Mouse (Mus musculus) erythroblast, adult 5-6 weeks (primary cell): Measurements from ENCODE around the gene Rps6kb2. TPM values are rescaled to one million over a fixed set of nuclear protein-coding genes. Genes with fewer than 3 reads are reported as not detected.
"Not testable (repeated sequence)": the region's sequence is repeated elsewhere in the genome, so short reads cannot be mapped to it uniquely, and the experiment has no call there.

Experiments
- ATAC-seq: replicated peaks from 2 replicates; pipeline ENCODE4 v1.8.0; 2016; ENCODE audit warnings: moderate number of reproducible peaks, mild to moderate bottlenecking, moderate TSS enrichment, inconsistent platforms; ENCODE audit not compliant: poor library complexity, low FRiP score, severe bottlenecking
- total RNA-seq, 2 experiments: library from RNA; stranded (forward) in 1 of 2; stranded (reverse) in 1 of 2; fragments of 150-400 nt in 1 of 2; fragments of 200-764, 138-1000 nt in 1 of 2; gene quantifications; 2 replicates each; pipeline versions ENCODE4 v1.2.3 to v1.2.4; 2015 to 2017; ENCODE audit warnings: low replicate concordance in 2 of 2

Rps6kb2 gene
- total RNA-seq, 2 experiments from 2014 or later = 7.1 to 23.9 TPM

DNA sequence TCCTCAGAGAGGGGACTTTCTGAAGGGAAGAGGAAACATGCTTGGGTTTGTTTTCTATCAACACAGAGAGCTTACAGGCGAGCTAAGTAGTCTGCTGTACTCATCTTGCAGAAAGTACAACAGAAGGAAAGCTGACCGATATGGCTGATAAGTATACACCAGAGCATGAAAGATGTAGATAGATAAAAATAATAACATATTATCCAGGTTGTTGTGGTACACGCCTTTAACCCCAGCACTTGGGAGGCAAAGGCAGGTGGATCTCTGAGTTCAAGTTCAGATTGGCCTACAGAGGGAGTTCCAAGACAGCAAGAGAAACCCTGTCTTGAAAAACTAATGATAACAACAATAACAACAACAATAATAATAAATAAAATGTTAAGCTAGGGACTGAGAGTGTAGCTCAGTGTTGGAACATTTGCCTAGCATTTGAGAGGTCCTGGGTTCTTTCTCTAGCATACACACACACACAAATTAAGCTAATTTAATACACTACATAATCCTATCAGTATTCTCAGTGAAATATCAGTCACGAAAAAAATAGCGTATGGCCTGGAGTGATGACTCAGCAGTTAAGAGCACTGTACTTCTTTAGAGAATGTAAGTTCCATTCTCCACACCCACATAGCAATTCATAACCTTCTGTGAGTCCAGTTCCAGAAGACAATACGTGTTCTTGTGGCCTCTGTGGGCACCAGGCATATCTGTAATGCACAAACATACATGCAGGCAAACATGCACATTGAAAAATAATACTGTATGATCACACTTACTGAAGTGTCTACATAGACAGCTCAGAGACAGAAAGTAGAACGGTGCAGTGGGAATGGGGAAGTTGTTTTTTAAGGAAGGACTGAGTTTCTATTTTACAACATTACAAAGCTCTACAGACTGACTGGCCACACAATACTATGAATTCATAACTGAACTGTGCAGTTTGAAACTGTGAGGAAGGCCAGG is 40.5 kb downstream of the Rps6kb2 start:
- ATAC-seq = no peak

DNA sequence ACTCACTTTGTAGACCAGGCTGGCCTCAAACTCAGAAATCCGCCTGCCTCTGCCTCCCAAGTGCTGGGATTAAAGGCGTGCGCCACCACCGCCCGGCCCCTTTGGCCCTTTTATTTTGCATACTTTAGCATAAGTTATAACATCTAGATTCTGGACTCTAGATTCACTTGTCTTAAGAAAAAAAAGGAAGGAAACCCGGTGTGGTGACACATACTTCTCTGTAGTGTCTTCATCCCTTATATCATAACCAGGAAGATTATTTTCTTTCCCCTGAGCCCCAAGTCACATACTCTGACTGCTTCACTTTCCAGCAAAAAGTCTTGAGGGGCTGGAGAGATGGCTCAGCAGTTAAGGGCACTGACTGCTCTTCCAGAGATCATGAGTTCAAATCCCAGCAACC is 41.3 kb downstream of the Rps6kb2 start:
- not testable (repeated sequence) for ATAC-seq

DNA sequence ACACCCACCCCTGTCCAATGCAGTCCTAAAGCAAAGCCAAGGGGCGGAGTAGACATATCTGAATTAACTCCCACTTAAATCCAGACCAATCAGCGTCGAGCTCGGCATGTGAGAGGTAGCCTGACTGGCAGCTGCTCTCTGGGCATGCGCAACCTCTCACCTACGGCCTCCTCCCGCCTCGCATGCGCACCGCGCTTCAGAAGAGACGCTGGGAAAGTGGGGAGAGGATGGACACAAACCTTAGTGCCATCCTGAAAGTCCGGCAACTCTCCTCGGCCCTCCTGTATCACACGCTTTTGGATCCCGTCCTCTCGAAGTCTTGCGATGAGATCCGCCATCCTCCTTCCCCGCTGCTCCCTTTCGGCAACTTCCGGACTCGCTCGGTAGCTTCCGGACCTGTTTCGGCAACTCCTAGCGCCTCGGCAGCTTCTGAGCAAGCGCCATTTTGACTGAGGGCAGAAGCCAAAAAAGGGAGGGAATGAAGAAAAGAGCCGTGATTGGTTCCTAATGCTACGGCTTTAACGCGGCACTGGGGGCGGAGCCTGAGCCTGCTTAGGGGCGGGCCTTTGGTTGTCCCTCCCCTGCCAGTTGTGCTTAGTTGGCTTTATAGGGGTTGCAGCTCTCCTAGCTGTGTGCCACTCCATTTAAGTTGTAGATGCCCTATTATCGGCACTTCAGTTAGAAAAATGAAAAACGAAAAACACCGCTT is 41.9 kb downstream of the Rps6kb2 start:
- ATAC-seq = peak; percentile 76

DNA sequence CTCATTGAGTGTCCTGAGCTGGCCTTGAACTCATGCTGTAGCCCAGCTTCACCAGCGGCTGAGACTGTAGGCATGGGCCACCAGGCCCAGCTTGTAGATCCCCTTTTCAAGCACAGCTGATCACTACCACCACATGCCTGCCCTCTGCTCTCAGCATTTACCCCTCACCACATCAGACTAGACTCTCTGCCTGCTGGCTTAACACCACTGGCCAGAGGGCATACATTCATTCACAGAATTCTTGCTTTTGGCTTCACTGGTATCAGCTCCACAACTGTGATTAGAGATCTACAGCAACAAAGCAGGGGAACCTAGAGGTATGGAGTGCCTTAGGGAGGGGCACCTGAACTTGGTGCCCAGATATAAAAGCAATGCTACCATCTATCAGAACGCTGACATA is 42.7 kb downstream of the Rps6kb2 start:
- ATAC-seq = no peak

- ATAC-seq = no peak
Measured at GRCm38 (mm10) chr19:4119716-4120487, 43.3 kb downstream of the Rps6kb2 start.

DNA sequence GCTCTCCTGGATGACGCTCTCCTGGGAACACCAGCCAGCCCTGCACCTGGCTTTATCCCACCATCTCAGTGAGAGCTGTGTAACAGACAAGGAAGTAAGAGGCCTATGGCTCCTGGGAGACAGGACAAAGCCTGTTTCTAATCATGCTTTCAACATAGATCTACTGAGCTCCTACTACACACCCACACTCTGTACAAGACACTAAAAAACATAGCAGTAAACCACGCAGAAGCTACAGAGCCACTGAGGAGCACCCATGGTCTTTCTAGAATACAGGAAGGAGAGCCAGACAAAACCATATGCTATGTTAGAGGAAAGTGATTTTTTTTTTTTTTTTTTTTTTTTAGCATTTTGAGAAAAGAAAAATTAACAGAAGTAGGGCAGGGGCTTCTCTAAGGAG is 44.8 kb downstream of the Rps6kb2 start:
- ATAC-seq = no peak

GRCm38 (mm10) chr19:4117006-4117405 is 46.1 kb downstream of the Rps6kb2 start:
- ATAC-seq = no peak

DNA sequence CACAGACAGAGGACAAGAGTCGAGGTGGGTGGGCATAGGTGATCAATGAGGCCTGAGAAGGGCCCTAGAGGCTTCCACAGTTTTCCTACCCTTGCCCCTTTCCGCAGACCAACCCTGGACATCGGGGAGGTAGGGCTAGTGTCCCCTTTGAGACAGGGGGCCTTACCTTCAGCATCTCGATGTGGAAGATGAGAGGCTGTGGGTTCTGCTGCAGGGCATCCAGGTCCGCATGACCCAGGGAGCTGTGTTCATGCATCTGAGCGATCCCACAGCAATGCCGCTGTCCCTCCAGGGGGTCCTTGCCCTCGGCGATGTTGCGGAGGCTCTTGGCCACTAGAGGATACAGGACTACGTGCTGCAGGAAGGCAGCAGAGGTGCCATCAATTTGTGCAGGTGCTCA is 47.3 kb downstream of the Rps6kb2 start:
- ATAC-seq = no peak

GRCm38 (mm10) chr19:4115144-4115543 is 48.0 kb downstream of the Rps6kb2 start:
- no peak for ATAC-seq

GRCm38 (mm10) chr19:4114551-4114950 is 48.6 kb downstream of the Rps6kb2 start:
- ATAC-seq = no peak

DNA sequence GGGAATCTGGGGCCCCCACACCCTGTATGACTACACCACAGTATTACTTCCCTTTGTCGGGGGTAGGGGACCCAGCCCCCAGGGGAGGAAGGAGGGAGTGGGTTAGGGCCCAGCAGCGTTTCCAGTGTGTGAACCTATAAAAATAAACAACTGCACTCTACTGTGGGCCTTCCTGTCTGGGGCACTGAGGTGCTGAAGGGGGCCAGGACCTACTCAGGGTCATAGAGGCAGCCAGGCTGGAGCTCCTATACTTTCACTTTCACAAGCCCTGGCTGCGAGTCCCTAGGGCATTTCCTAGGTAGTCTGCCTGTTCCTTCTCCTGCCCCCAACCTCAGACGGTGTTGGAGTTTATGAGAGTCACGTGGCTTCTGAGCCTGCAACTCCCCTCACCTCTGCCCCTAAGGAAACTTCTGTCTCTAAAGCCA is 49.3 kb downstream of the Rps6kb2 start:
- peak; percentile 27 for ATAC-seq

- ATAC-seq = peak; percentile 88
Measured at GRCm38 (mm10) chr19:4113186-4113805, 49.9 kb downstream of the Rps6kb2 start.

- ATAC-seq = no peak
Measured at GRCm38 (mm10) chr19:4112063-4112960, 50.8 kb downstream of the Rps6kb2 start.

GRCm38 (mm10) chr19:4108535-4108934 is 54.6 kb downstream of the Rps6kb2 start:
- ATAC-seq = no peak

DNA sequence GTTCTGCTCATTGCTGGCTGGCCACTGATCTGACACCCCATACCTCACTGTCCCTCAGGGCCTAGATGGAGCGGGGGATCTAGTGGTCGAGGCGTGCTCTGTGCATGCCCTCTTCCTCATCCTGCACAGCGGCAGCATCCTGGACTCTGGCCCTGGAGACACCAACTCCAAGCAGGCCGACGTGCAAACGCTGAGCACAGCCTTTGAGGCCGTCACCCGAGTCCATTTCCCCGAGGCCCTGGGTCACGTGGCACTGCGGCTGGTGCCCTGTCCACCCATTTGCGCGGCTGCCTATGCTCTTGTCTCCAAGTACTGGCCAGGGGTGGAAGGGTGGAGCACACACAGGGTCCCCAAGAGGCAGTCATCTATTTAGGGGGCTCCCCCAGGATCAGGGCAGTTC is 56.5 kb downstream of the Rps6kb2 start:
- ATAC-seq = no peak

- ATAC-seq = no peak
Measured at GRCm38 (mm10) chr19:4104675-4105194, 58.4 kb downstream of the Rps6kb2 start.
